Mouse (Mus musculus) thymus, adult 2 months (tissue): ENCODE measurements around the gene Babam2.

Experiments
- CTCF ChIP-seq: fragments of 200-500 bp; IDR thresholded peaks from 2 replicates; pipeline ENCODE4 v1.5.1; 2012; ENCODE audit warnings: mild to moderate bottlenecking, control low read depth, low read length, moderate library complexity, borderline replicate concordance; ENCODE audit not compliant: control insufficient read depth, poor library complexity, insufficient read depth; ENCODE audit errors: extremely low read depth
- POLR2A ChIP-seq: fragments of 200-500 bp; IDR thresholded peaks from 2 replicates; pipeline ENCODE4 v1.6.1; 2012; ENCODE audit warnings: mild to moderate bottlenecking, low read length, control low read depth, moderate library complexity; ENCODE audit not compliant: control insufficient read depth, poor library complexity, insufficient read depth; ENCODE audit errors: extremely low read depth

- no peak for TF ChIP-seq POLR2A
- TF ChIP-seq CTCF: no peak
Observed at GRCm38 (mm10) chr5:31929007-31929406, 231.5 kb downstream of the Babam2 start.
